Comparison of ENCODE assay signal across 11 mouse cellular contexts in the genomic region with DNA sequence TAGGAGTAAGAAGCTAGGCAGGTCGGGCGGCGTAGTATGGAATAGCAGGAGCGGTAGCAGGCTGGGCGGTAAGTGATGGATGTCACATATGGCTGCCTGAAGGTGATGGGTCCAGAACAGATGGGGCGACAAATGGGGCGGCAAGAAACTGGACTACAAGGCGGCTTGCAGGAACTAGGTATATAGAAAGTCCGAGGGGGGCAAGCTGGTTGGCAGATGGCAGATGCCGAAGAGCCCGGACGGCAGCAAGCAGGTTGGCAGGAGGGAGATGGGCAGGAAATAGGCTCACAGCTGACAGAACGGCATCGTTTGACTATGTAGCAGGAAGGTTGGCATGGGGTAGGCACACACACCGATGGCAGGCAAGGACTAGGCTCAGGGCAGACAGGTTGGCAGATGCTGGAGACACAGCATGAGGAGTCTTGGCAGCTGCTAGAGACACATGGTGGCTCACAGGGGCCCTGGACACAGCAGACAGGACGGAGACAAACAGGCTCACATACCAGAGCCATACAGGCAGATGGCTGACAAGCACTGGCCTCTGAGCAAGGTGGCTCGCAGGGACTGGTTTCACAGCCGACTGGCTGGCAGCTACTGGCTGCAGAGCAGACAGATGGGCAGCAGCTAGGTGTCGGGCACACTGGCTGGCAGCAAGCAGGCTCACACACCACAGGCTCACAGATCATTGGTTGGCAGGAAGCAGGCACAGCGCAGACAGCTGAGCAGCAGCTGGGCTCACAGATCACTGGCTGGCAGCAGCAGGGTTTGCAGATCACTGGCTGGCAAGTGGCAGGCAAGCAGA. TPM values are rescaled to one million over a fixed set of nuclear protein-coding genes. Genes with fewer than 3 reads are reported as not detected.
A peak's percentile ranks its signal among the peaks of the same experiment; 100 is the strongest.
DNase-seq lines count a peak whose midpoint lies in the region; ATAC-seq and TF ChIP-seq lines count a peak whose summit lies in the region.
"Had no signal": no experiment of that assay in that cellular context is flagged by ENCODE, and none has a peak within 500 bp of the region (broad histone marks: within the 10 kb centered on the region; RNA-seq: fewer than 3 reads in every experiment).

No protein-coding gene starts in this region.

- H3K9me3 ChIP-seq in megakaryocyte, embryonic 14.5 days: no peaks in the 10 kb centered on the region

- H3K4me1 ChIP-seq in megakaryocyte, embryonic 14.5 days: no peaks in the 10 kb centered on the region; the same call in 1 of the 2 replicates

- DNase-seq in cerebellum, adult 9-11 months: peak; percentile 96
- DNase-seq in layer of hippocampus, adult 2 months (ENCODE audit: low spot score in 2 of 2): peak in 1 of 2 experiments; percentile 37
- peak; percentile 35 to 45 for DNase-seq in right cerebral cortex, adult 2 months (ENCODE audit: low spot score in 2 of 2)
- no peak for DNase-seq in lung, postnatal 36 days
- no peak for DNase-seq in lung, postnatal 4 days

- no peak for TF ChIP-seq CTCF in layer of hippocampus, adult 2 months (conservative IDR thresholded peaks at IDR 0.05)

- 0 out of 2 replicates have a peak overlapping the region, but pooled peaks have one; percentile 32 for H3K27ac ChIP-seq in layer of hippocampus, adult 2 months
- H3K27ac ChIP-seq: liver, embryonic 14.5 days had no signal

- H3K4me3 ChIP-seq in megakaryocyte, embryonic 14.5 days (replicated peaks): peak overlapping the region; percentile 59
- 0 out of 2 replicates have a peak overlapping the region, but pooled peaks have one; percentile 11 for H3K4me3 ChIP-seq in layer of hippocampus, adult 2 months

- ATAC-seq in megakaryocyte, adult 5-6 weeks (ENCODE audit: poor library complexity, severe bottlenecking): no peak
- ATAC-seq in activated CD4-positive, CD25-positive, alpha-beta regulatory T cell, adult 4 months: no peak

- peaks cover 1% of the 10 kb centered on the region for H3K27me3 ChIP-seq in megakaryocyte, embryonic 14.5 days (replicated peaks)

- H3K36me3 ChIP-seq in megakaryocyte, embryonic 14.5 days (replicated peaks; ENCODE audit: low read length): no peaks in the 10 kb centered on the region

RNA-seq across cellular contexts. Expression of gene Krtap16-1, which starts 0.9 kb away (rescaled TPM):
- not detected in 2 replicates for polyA plus RNA-seq in megakaryocyte, embryonic 14.5 days (2012; ENCODE audit: insufficient read depth, low replicate concordance)
- total RNA-seq in megakaryocyte, adult 5-6 weeks (2015): not detected in 2 replicates
- total RNA-seq in megakaryocyte, adult 5-6 weeks (2017): not detected in 2 replicates
- not detected for total RNA-seq in layer of hippocampus, adult 2 months (2021)
- not detected for polyA plus RNA-seq in activated CD4-positive, CD25-positive, alpha-beta regulatory T cell, adult 4 months (2017; shearing (Covaris generic))
- polyA plus RNA-seq: gonadal fat pad, adult 2 months; liver, embryonic 14.5 days had no signal

RNA-seq across cellular contexts. Expression of gene Krtap29-1, which starts 6.6 kb away (rescaled TPM):
- not detected in 2 replicates for polyA plus RNA-seq in megakaryocyte, embryonic 14.5 days (2012; ENCODE audit: insufficient read depth, low replicate concordance)
- not detected in 2 replicates for total RNA-seq in megakaryocyte, adult 5-6 weeks (2015)
- total RNA-seq in megakaryocyte, adult 5-6 weeks (2017): not detected in 2 replicates
- total RNA-seq in layer of hippocampus, adult 2 months (2021): not detected
- not detected for polyA plus RNA-seq in activated CD4-positive, CD25-positive, alpha-beta regulatory T cell, adult 4 months (2017; shearing (Covaris generic))
- polyA plus RNA-seq: gonadal fat pad, adult 2 months; liver, embryonic 14.5 days; testis, adult 2 months had no signal

RNA-seq across cellular contexts. Expression of gene Krtap17-1, which starts 8.3 kb away (rescaled TPM):
- polyA plus RNA-seq in megakaryocyte, embryonic 14.5 days (2012; ENCODE audit: insufficient read depth, low replicate concordance): not detected in 2 replicates
- total RNA-seq in megakaryocyte, adult 5-6 weeks (2015): not detected in 2 replicates
- total RNA-seq in megakaryocyte, adult 5-6 weeks (2017): not detected in 2 replicates
- not detected for total RNA-seq in layer of hippocampus, adult 2 months (2021)
- not detected for polyA plus RNA-seq in activated CD4-positive, CD25-positive, alpha-beta regulatory T cell, adult 4 months (2017; shearing (Covaris generic))
- polyA plus RNA-seq: gonadal fat pad, adult 2 months; liver, embryonic 14.5 days had no signal

RNA-seq across cellular contexts. Expression of gene Krt33a, which starts 30.5 kb away (rescaled TPM):
- polyA plus RNA-seq in megakaryocyte, embryonic 14.5 days (2012; ENCODE audit: insufficient read depth, low replicate concordance): not detected in 2 replicates
- total RNA-seq in megakaryocyte, adult 5-6 weeks (2015): not detected in 2 replicates
- not detected in 2 replicates for total RNA-seq in megakaryocyte, adult 5-6 weeks (2017)
- total RNA-seq in layer of hippocampus, adult 2 months (2021): not detected
- polyA plus RNA-seq in activated CD4-positive, CD25-positive, alpha-beta regulatory T cell, adult 4 months (2017; shearing (Covaris generic)): not detected
- polyA plus RNA-seq: liver, embryonic 14.5 days; testis, adult 2 months had no signal

RNA-seq across cellular contexts. Expression of gene Krtap9-5, which starts 37.2 kb away (rescaled TPM):
- polyA plus RNA-seq in megakaryocyte, embryonic 14.5 days (2012; ENCODE audit: insufficient read depth, low replicate concordance): not detected in 2 replicates
- not detected in 2 replicates for total RNA-seq in megakaryocyte, adult 5-6 weeks (2015)
- total RNA-seq in megakaryocyte, adult 5-6 weeks (2017): not detected in 2 replicates
- not detected for total RNA-seq in layer of hippocampus, adult 2 months (2021)
- not detected for polyA plus RNA-seq in activated CD4-positive, CD25-positive, alpha-beta regulatory T cell, adult 4 months (2017; shearing (Covaris generic))
- polyA plus RNA-seq: gonadal fat pad, adult 2 months; liver, embryonic 14.5 days; testis, adult 2 months had no signal

Comparison
In these comparisons a context has a peak if more than half of its experiments do, and no peak if none do; other contexts are left out.
1. DNase-seq: peak in cerebellum, adult 9-11 months (single experiment) and right cerebral cortex, adult 2 months (2 of 2); none in lung, postnatal 36 days (single experiment) and lung, postnatal 4 days (0 of 2).